Comparison of ENCODE assay signal across 9 mouse cellular contexts in the genomic region with DNA sequence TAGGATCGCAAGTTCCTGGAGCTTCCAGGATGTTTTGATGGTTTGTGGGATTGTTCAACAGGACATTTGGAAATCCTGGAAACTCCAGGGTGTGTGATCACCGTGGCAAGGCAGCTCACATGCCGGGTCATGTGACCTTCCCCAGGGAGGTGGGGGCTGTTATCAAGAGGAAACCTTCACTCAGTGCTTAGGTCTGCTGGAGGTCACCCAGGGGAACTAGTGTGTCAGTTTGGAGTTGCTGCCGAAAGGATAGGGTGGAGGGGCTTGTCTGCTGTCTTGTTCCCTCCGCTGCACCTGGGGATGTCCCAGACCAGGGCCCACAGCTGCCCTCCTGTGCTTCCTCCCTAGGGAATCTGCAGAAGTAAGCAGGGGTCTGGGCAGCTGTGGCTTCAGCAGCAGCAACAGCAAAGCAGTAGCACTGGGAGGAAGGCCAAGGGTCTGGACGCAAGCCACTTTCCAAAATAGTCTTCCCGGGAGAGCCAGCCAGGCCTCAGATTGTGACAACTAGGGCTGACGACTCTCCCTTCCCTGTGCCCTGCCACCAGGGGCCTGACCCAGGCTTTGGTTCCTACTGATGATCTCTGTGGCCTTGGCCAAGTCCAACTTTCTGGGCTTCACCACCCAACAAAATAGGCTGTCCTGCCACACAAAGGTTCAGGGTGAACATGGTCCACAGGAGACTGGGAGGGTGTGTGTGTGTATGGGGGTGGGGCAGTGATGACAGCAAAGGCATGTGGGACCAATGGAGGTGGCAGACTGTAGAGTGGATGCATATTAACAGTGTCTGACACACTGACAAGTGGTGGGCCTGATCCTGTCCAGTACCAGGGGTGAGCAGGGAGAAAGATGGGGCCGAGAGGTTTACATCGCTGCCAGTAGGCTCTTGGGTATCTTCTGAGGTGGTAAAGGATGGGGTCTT. TPM values are rescaled to one million over a fixed set of nuclear protein-coding genes. Genes with fewer than 3 reads are reported as not detected.
A peak's percentile ranks its signal among the peaks of the same experiment; 100 is the strongest.
DNase-seq lines count a peak whose midpoint lies in the region; ATAC-seq and TF ChIP-seq lines count a peak whose summit lies in the region.
"Had no signal": no experiment of that assay in that cellular context is flagged by ENCODE, and none has a peak within 500 bp of the region (broad histone marks: within the 10 kb centered on the region; RNA-seq: fewer than 3 reads in every experiment).

No protein-coding gene starts in this region.

- peak; percentile 37 to 42 for DNase-seq in left cerebral cortex, postnatal 14 days (ENCODE audit: low spot score in 2 of 2)
- no peak for DNase-seq in left cerebral cortex, adult 11 months (ENCODE audit: low spot score)
- peak; percentile 86 for DNase-seq in adipocyte (ENCODE audit: low spot score)
- DNase-seq in gastrocnemius, postnatal 25 days = peak; percentile 73
- DNase-seq in kidney, adult 2 months = peak; percentile 90
- DNase-seq in lung, postnatal 4 days = peak; percentile 70 to 84
- DNase-seq in neural tube, embryonic 10.5 days (ENCODE audit: extremely low spot score, low spot score) = no peak

- no peak overlapping the region for H3K4me3 ChIP-seq in kidney, adult 2 months (ENCODE audit: insufficient read depth, low read depth, low read length)

- H3K4me1 ChIP-seq in kidney, adult 2 months (ENCODE audit: control insufficient read depth, insufficient read depth, low read length) = 0 out of 2 replicates have a peak, but pooled peaks cover 4% of the 10 kb centered on the region

- WGBS in kidney, adult 2 months = 52% methylated on average over 10 of the region's 10 CpGs

- no peaks in the 10 kb centered on the region for H3K27me3 ChIP-seq in kidney, adult 2 months (replicated peaks; ENCODE audit: control insufficient read depth, insufficient read depth, low read length)

- intact Hi-C loops in left cerebral cortex, postnatal 14 days (cut with DNase I) = no loop called here

- TF ChIP-seq POLR2A in kidney, adult 2 months (IDR thresholded peaks at IDR 0.05; ENCODE audit: low read depth, low read length) = no peak

- no peak for ATAC-seq in monocyte, adult 5-6 weeks (replicated peaks; ENCODE audit: insufficient number of reproducible peaks, low FRiP score, low TSS enrichment, poor library complexity, severe bottlenecking)

- no peaks in the 10 kb centered on the region for H3K36me3 ChIP-seq in kidney, adult 2 months (ENCODE audit: control insufficient read depth, insufficient read depth, low read length)

- TF ChIP-seq CTCF in kidney, adult 2 months (conservative IDR thresholded peaks at IDR 0.05; ENCODE audit: insufficient read depth, insufficient read length, low read depth, low read length) = no peak

- H3K27ac ChIP-seq in kidney, adult 2 months (ENCODE audit: insufficient read depth, low read depth, low read length) = peak overlapping the region; percentile 72

RNA-seq across cellular contexts. Expression of gene Adamts7, which starts 35.9 kb away (rescaled TPM):
- total RNA-seq in left cerebral cortex, postnatal 14 days (2021) = 1 to 10 TPM; 1.0 to 1.5 TPM
- 1 to 10 TPM in 1 of 2 experiments, under 1 TPM in 1; 0.67 to 1.5 TPM for total RNA-seq in gastrocnemius, postnatal 25 days (2021)
- 9.4 and 10.7 TPM in 2 replicates for polyA plus RNA-seq in kidney, adult 2 months (2012; rRNA removed)
- total RNA-seq in monocyte, adult 5-6 weeks (2017) = not detected in 3 replicates
- total RNA-seq: neutrophil, adult 5-6 weeks had no signal

Comparison
In these comparisons a context has a peak if more than half of its experiments do, and no peak if none do; other contexts are left out.
1. DNase-seq: peak in left cerebral cortex, postnatal 14 days (2 of 2), adipocyte (single experiment), gastrocnemius, postnatal 25 days (single experiment), kidney, adult 2 months (single experiment) and lung, postnatal 4 days (2 of 2); none in left cerebral cortex, adult 11 months (single experiment) and neural tube, embryonic 10.5 days (single experiment).